Mouse (Mus musculus): ENCODE measurements around the gene Larp6. TPM values are rescaled to one million over a fixed set of nuclear protein-coding genes. Genes with fewer than 3 reads are reported as not detected.

Gene Larp6
- polyA plus RNA-seq, 1 experiment from 2014 or later = 1.3 TPM

GRCm38 (mm10) chr9:60747672-60748071 is 34.9 kb downstream of the Larp6 start:
- peaks cover 9% of the 10 kb centered on the region for H3K4me1 ChIP-seq
- H3K9ac ChIP-seq = no peak overlapping the region
- no peak for ATAC-seq (ENCODE audit: borderline replicate concordance, extremely low read depth, low FRiP score, low TSS enrichment)
- H3K9me3 ChIP-seq = no peaks in the 10 kb centered on the region
- no peak overlapping the region for H3K4me3 ChIP-seq
- H3K27me3 ChIP-seq = no peaks in the 10 kb centered on the region
- 84% methylated on average over 5 of the region's 5 CpGs for WGBS
- H3K27ac ChIP-seq = no peak overlapping the region
- no peak overlapping the region for H3K4me2 ChIP-seq
- H3K36me3 ChIP-seq = no peaks in the 10 kb centered on the region

GRCm38 (mm10) chr9:60748191-60748590 is 35.4 kb downstream of the Larp6 start:
- Histone ChIP-seq H3K36me3 (no peaks in the 10 kb centered on the region), H3K27me3 (no peaks in the 10 kb centered on the region), H3K27ac (no peak overlapping the region), H3K9ac (no peak overlapping the region), H3K4me2 (no peak overlapping the region), H3K4me1 (peaks cover 5% of the 10 kb centered on the region), H3K9me3 (no peaks in the 10 kb centered on the region), H3K4me3 (no peak overlapping the region)
- WGBS = 84% methylated on average over 2 of the region's 2 CpGs
- no peak for ATAC-seq (ENCODE audit: borderline replicate concordance, extremely low read depth, low FRiP score, low TSS enrichment)

- Histone ChIP-seq H3K36me3 (no peaks in the 10 kb centered on the region), H3K4me1 (no peaks in the 10 kb centered on the region; the same call in 1 of the 2 replicates), H3K27ac (no peak overlapping the region), H3K9ac (no peak overlapping the region), H3K9me3 (no peaks in the 10 kb centered on the region), H3K27me3 (no peaks in the 10 kb centered on the region), H3K4me2 (no peak overlapping the region), H3K4me3 (no peak overlapping the region)
- WGBS = 88% methylated on average over 2 of the region's 2 CpGs
- ATAC-seq (ENCODE audit: borderline replicate concordance, extremely low read depth, low FRiP score, low TSS enrichment) = no peak
These were observed 36.3 kb downstream of the Larp6 start for GRCm38 (mm10) chr9:60749105-60749504.

- Histone ChIP-seq H3K27me3 (no peaks in the 10 kb centered on the region), H3K9me3 (no peaks in the 10 kb centered on the region), H3K4me3 (no peak overlapping the region), H3K27ac (no peak overlapping the region), H3K4me1 (no peaks in the 10 kb centered on the region), H3K4me2 (no peak overlapping the region), H3K36me3 (no peaks in the 10 kb centered on the region), H3K9ac (no peak overlapping the region)
- no peak for ATAC-seq (ENCODE audit: borderline replicate concordance, extremely low read depth, low FRiP score, low TSS enrichment)
- WGBS = 86% methylated on average over 5 of the region's 5 CpGs
These were observed 38.3 kb downstream of the Larp6 start for GRCm38 (mm10) chr9:60751098-60751497.

- Histone ChIP-seq H3K4me3 (no peak overlapping the region), H3K4me1 (peaks cover 5% of the 10 kb centered on the region), H3K9me3 (no peaks in the 10 kb centered on the region), H3K9ac (no peak overlapping the region), H3K4me2 (no peak overlapping the region), H3K36me3 (no peaks in the 10 kb centered on the region), H3K27me3 (no peaks in the 10 kb centered on the region), H3K27ac (no peak overlapping the region)
- 55% methylated on average over 6 of the region's 6 CpGs for WGBS
- no peak for ATAC-seq (ENCODE audit: borderline replicate concordance, extremely low read depth, low FRiP score, low TSS enrichment)
These were observed 39.2 kb downstream of the Larp6 start for GRCm38 (mm10) chr9:60751971-60752370.

GRCm38 (mm10) chr9:60752636-60753035 is 39.8 kb downstream of the Larp6 start:
- no peak overlapping the region for H3K4me2 ChIP-seq
- no peaks in the 10 kb centered on the region for H3K27me3 ChIP-seq
- H3K4me3 ChIP-seq = no peak overlapping the region
- no peak for ATAC-seq (ENCODE audit: borderline replicate concordance, extremely low read depth, low FRiP score, low TSS enrichment)
- H3K4me1 ChIP-seq = peaks cover 12% of the 10 kb centered on the region
- no peak overlapping the region for H3K27ac ChIP-seq
- H3K36me3 ChIP-seq = no peaks in the 10 kb centered on the region
- no peak overlapping the region for H3K9ac ChIP-seq
- no peaks in the 10 kb centered on the region for H3K9me3 ChIP-seq

GRCm38 (mm10) chr9:60756258-60756657 is 43.5 kb downstream of the Larp6 start:
- Histone ChIP-seq H3K27me3 (no peaks in the 10 kb centered on the region), H3K27ac (no peak overlapping the region), H3K4me1 (peaks cover 30% of the 10 kb centered on the region), H3K4me3 (no peak overlapping the region), H3K36me3 (no peaks in the 10 kb centered on the region), H3K9ac (no peak overlapping the region), H3K4me2 (no peak overlapping the region), H3K9me3 (no peaks in the 10 kb centered on the region)
- ATAC-seq (ENCODE audit: borderline replicate concordance, extremely low read depth, low FRiP score, low TSS enrichment) = no peak
- WGBS = 37% methylated on average over 6 of the region's 6 CpGs

- H3K9ac ChIP-seq = no peak overlapping the region
- WGBS = 45% methylated on average over 15 of the region's 15 CpGs
These were observed 44.3 kb downstream of the Larp6 start for GRCm38 (mm10) chr9:60756866-60757740.

GRCm38 (mm10) chr9:60757817-60758216 is 45.0 kb downstream of the Larp6 start:
- Histone ChIP-seq H3K27me3 (no peaks in the 10 kb centered on the region), H3K4me3 (no peak overlapping the region), H3K9me3 (no peaks in the 10 kb centered on the region), H3K27ac (peak overlapping the region; percentile 72), H3K4me2 (peak overlapping the region; percentile 9; the same call in 1 of the 2 replicates), H3K9ac (no peak overlapping the region), H3K4me1 (peaks cover 30% of the 10 kb centered on the region), H3K36me3 (no peaks in the 10 kb centered on the region)
- peak; percentile 50 for ATAC-seq (ENCODE audit: borderline replicate concordance, extremely low read depth, low FRiP score, low TSS enrichment)
- WGBS = 14% methylated on average over 5 of the region's 5 CpGs

More at GRCm38 (mm10) chr9:60756866-60757740, 44.3 kb downstream of the Larp6 start:
- Histone ChIP-seq H3K4me1 (peaks cover 30% of the 10 kb centered on the region), H3K27me3 (no peaks in the 10 kb centered on the region), H3K4me2 (no peak overlapping the region), H3K27ac (peak overlapping the region; percentile 72), H3K36me3 (no peaks in the 10 kb centered on the region), H3K9me3 (no peaks in the 10 kb centered on the region), H3K4me3 (no peak overlapping the region)
- peak; percentile 37; the same call in 1 of the 2 replicates for ATAC-seq (ENCODE audit: borderline replicate concordance, extremely low read depth, low FRiP score, low TSS enrichment)

- no peaks in the 10 kb centered on the region for H3K9me3 ChIP-seq
- H3K36me3 ChIP-seq = no peaks in the 10 kb centered on the region
- H3K9ac ChIP-seq = no peak overlapping the region
- H3K4me1 ChIP-seq = peaks cover 30% of the 10 kb centered on the region
- no peaks in the 10 kb centered on the region for H3K27me3 ChIP-seq
- no peak overlapping the region for H3K4me2 ChIP-seq
- WGBS = 38% methylated on average over 10 of the region's 10 CpGs
- H3K4me3 ChIP-seq = no peak overlapping the region
- no peak overlapping the region for H3K27ac ChIP-seq
- no peak for ATAC-seq (ENCODE audit: borderline replicate concordance, extremely low read depth, low FRiP score, low TSS enrichment)
These were observed 46.7 kb downstream of the Larp6 start for GRCm38 (mm10) chr9:60759436-60760007.

- Histone ChIP-seq H3K36me3 (no peaks in the 10 kb centered on the region), H3K9ac (no peak overlapping the region), H3K9me3 (no peaks in the 10 kb centered on the region), H3K4me3 (no peak overlapping the region), H3K27me3 (no peaks in the 10 kb centered on the region), H3K4me2 (no peak overlapping the region), H3K4me1 (peaks cover 31% of the 10 kb centered on the region), H3K27ac (peak overlapping the region; percentile 51)
- 10% methylated on average over 2 of the region's 2 CpGs for WGBS
- no peak for ATAC-seq (ENCODE audit: borderline replicate concordance, extremely low read depth, low FRiP score, low TSS enrichment)
These were observed 52.4 kb downstream of the Larp6 start for GRCm38 (mm10) chr9:60765181-60765580.

- 60% methylated on average over 9 of the region's 9 CpGs for WGBS
- Histone ChIP-seq H3K4me1 (peaks cover 31% of the 10 kb centered on the region), H3K27ac (peak overlapping the region; percentile 59; the same call in 1 of the 2 replicates), H3K4me3 (no peak overlapping the region), H3K9me3 (no peaks in the 10 kb centered on the region), H3K36me3 (no peaks in the 10 kb centered on the region), H3K4me2 (no peak overlapping the region), H3K27me3 (no peaks in the 10 kb centered on the region), H3K9ac (no peak overlapping the region)
- no peak; the same call in 1 of the 2 replicates for ATAC-seq (ENCODE audit: borderline replicate concordance, extremely low read depth, low FRiP score, low TSS enrichment)
These were observed 55.6 kb downstream of the Larp6 start for GRCm38 (mm10) chr9:60768393-60768792.
